Mouse (Mus musculus): ENCODE results near the gene Nmral1. TPM values are rescaled to one million over a fixed set of nuclear protein-coding genes. Genes with fewer than 3 reads are reported as not detected.
A peak's percentile ranks its signal among the peaks of the same experiment; 100 is the strongest.
"Not testable (repeated sequence)": the region's sequence is repeated elsewhere in the genome, so short reads cannot be mapped to it uniquely, and the experiment has no call there.

Gene Nmral1
- total RNA-seq, 1 experiment from 2014 or later, result 11.0 TPM

GRCm38 (mm10) chr16:4717866-4718265, 1.3 kb downstream of the Nmral1 start:
- no peak for DNase-seq

- DNase-seq, result no peak
Observed at GRCm38 (mm10) chr16:4713861-4714710, 5.1 kb downstream of the Nmral1 start.

- no peak for DNase-seq
Observed at GRCm38 (mm10) chr16:4711173-4711572, 8.0 kb downstream of the Nmral1 start.

- no peak for DNase-seq
Observed at GRCm38 (mm10) chr16:4705541-4705940, 13.6 kb downstream of the Nmral1 start.

DNA sequence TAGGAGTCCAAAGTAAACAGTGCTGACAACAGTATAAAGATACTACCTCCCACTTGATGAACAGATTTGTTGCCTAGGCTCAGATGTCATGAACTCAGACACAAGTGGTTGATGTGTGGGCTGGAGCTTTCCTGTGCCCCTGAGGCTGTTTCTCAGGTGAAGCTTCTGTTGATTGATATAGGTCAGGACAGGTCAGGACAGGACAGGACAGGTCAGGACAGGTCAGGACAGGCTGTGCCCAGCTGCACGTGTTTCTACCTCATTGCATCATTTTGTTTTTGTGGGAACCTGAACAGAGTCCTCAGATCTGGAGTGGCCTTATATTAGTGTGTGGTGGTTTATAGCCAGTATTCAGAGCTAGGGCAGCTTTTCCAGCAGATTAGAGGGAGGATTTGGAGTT, 16.5 kb downstream of the Nmral1 start:
- no peak for DNase-seq

- DNase-seq, result no peak
Observed at GRCm38 (mm10) chr16:4701211-4701610, 17.9 kb downstream of the Nmral1 start.

GRCm38 (mm10) chr16:4689371-4689770, 29.8 kb downstream of the Nmral1 start:
- DNase-seq, result not testable (repeated sequence)

GRCm38 (mm10) chr16:4684457-4684791, 34.7 kb downstream of the Nmral1 start:
- DNase-seq, result no peak

- DNase-seq, result peak; percentile 99
Observed at GRCm38 (mm10) chr16:4683581-4684456, 35.3 kb downstream of the Nmral1 start.

- DNase-seq, result no peak
Observed at GRCm38 (mm10) chr16:4683193-4683580, 36.0 kb downstream of the Nmral1 start.

DNA sequence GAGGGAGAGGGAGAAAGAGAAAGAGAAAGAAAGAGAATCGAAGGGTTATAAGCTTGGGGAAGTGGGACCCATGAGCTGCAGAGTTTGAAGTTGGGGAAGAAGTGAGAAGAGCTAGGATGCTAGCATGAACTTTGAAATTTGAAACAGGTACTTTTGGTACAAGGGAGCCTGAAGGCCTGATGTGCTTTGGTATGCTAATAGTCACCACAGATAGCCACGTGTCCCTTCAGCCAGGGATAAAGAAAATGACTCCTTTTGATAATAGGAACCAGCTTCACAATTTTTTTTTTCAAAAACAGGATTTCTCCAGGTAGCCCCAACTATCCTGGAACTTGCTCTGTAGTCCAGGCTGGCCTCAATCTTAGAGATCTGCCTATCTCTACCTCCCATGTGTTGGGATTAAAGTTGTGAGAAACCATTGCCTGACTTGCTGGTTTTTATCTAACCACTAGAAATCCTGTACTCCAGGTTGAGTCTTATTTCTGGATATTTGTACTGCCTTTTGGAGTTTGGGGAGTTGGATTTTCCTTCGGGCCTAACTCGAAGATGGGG, 36.5 kb downstream of the Nmral1 start:
- no peak for DNase-seq

GRCm38 (mm10) chr16:4680922-4681455, 38.2 kb downstream of the Nmral1 start:
- DNase-seq, result not testable (repeated sequence)

GRCm38 (mm10) chr16:4679121-4680018, 39.8 kb downstream of the Nmral1 start, which contains the start of gene Coro7:
TSS of gene Coro7 (minus strand) at chr16:4679777.
- DNase-seq, result peak; percentile 95

DNA sequence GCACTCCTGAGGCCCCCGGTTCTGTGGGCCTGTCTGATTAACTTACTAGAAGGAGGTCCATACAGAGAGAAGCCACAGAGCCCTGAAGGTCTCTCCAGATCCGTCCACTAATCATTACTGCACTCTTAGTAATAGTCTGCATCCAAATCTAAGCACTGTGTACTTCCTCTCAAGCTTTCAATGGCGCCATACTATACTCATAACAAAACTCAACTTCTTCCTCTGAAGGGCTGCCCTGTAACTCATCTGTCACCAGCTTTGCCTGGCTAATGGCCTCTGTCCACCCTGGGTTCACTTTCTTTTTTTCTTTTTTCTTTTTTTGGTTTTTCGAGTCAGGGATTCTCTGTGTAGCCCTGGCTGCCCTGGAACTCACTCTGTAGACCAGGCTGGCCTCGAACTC, 41.1 kb downstream of the Nmral1 start:
- no peak for DNase-seq

DNA sequence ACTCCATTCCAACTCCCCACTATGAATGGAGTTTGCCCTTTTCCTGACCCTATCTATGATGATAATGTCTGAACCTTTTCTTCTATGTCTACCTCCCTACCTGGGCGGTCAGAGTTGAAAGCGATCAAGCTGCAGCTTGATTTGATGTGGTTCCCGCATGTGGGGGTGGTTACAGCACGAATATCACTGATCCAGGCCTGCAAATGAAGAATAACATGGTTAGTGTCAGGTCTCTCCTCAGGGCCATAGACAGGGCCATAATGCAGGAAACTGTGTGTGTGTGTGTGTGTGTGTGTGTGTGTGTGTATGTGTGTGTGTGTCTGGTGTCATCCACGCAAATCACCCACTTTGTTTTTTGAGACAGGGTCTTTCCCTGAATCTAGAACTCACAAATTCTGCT, 42.3 kb downstream of the Nmral1 start:
- DNase-seq, result no peak

- DNase-seq, result no peak
Observed at GRCm38 (mm10) chr16:4674091-4674490, 45.1 kb downstream of the Nmral1 start.

GRCm38 (mm10) chr16:4670317-4670716, 48.8 kb downstream of the Nmral1 start:
- DNase-seq, result no peak

DNA sequence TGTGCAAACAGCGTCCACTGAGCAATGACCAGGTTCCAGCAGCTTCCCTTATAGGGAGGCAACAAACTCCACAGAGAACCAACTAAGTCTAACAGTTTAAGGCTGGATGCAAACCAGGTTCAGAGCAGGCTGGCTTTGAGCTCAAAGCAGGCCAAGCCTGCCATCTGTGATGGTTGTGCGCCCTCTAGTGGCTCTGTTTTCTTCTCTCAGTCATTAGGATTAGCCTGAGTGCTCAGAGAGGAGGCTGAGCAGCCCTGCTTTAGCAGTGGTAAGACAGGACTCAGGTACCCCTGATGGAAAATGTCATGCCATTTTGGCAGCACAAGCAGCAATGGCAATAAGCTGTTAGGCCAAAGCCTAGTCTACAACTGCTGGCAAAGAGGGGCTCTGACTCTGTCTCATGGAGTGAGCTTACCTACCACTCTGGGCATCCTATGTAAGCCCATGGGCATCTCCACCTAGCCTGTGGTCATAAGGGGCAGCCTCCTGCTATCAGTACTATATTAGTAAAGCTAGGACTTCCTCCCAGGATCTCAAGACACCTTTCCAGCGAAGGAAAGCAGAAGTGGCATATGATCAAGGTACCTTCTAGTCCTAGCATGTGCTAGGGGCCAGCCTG, 51.9 kb downstream of the Nmral1 start:
- peak; percentile 93 for DNase-seq

- no peak for DNase-seq
Observed at GRCm38 (mm10) chr16:4665726-4666125, 53.4 kb downstream of the Nmral1 start.

- no peak for DNase-seq
Observed at GRCm38 (mm10) chr16:4663806-4664205, 55.4 kb downstream of the Nmral1 start.

- no peak for DNase-seq
Observed at GRCm38 (mm10) chr16:4661605-4662004, 57.6 kb downstream of the Nmral1 start.

All from adrenal gland, postnatal 14 days (tissue).